Mouse (Mus musculus): ENCODE measurements around the gene Eif2b2. TPM values are rescaled to one million over a fixed set of nuclear protein-coding genes. Genes with fewer than 3 reads are reported as not detected.
A peak's percentile ranks its signal among the peaks of the same experiment; 100 is the strongest.

Gene Eif2b2
- polyA plus RNA-seq, 1 experiment from 2014 or later, result 36.4 TPM

DNA sequence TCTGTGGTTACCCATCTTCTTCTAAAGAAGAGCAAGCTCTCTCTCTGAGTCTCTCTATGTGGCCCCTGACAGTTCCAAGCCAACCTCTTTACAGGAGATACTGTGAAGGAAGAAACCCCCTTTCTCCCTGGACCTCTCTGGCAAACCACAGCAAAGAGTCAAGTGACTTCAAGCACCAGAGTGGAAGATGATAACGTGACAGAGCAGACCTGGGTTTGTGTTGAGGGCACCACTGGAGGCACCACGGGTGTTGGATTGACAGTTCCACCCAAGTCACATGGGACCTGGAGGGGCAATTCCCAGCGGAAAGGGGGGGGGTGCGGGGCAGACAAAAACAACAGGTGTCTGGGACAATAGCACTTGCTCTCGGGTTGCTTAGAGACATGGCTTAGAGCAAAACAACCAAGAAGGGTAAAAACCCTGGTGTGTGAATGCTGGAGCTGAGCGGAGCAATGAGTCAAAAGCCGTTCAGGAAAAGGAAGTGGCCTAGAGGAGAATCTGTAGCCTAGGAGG, 10.5 kb upstream of the Eif2b2 start:
- no peak for ATAC-seq (ENCODE audit: insufficient read depth)
- Histone ChIP-seq H3K4me2 (no peak overlapping the region), H3K4me3 (replicated peaks) (no peak overlapping the region), H3K27me3 (peaks cover 4% of the 10 kb centered on the region; the same call in 1 of the 2 replicates), H3K9ac (no peak overlapping the region), H3K27ac (replicated peaks) (no peak overlapping the region), H3K4me1 (replicated peaks) (no peaks in the 10 kb centered on the region), H3K9me3 (replicated peaks) (no peaks in the 10 kb centered on the region), H3K36me3 (replicated peaks) (no peaks in the 10 kb centered on the region)
- 15% methylated on average over 7 of the region's 7 CpGs for WGBS (ENCODE audit: insufficient replicate concordance)

DNA sequence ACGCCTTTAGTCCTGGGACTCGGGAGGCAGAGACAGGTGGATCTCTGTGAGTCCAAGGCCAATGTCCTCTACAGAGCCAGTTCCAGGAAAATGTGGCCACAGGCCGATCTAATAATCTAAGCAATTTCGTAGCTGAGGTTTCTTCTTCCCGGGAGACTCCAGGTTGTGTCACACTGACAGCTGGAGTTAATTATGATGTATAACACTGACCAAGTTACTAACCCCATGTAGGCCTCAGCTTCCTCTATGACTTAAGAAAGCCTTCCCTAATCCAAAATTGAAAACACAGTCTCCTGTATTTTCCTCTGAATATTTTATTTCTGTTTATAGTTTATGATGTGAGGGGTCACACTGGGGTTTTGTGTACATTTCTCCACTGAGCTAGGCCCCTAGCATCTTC, 4.2 kb upstream of the Eif2b2 start:
- H3K27me3 ChIP-seq, result no peaks in the 10 kb centered on the region
- H3K9ac ChIP-seq, result no peak overlapping the region
- no peak overlapping the region for H3K4me3 ChIP-seq (replicated peaks)
- no peaks in the 10 kb centered on the region for H3K36me3 ChIP-seq (replicated peaks)
- 70% methylated on average over 5 of the region's 5 CpGs for WGBS (ENCODE audit: insufficient replicate concordance)
- H3K27ac ChIP-seq (replicated peaks), result no peak overlapping the region
- H3K4me2 ChIP-seq, result no peak overlapping the region
- no peaks in the 10 kb centered on the region for H3K9me3 ChIP-seq (replicated peaks)
- ATAC-seq (ENCODE audit: insufficient read depth), result no peak
- H3K4me1 ChIP-seq (replicated peaks), result peaks cover 12% of the 10 kb centered on the region

- H3K36me3 ChIP-seq (replicated peaks), result peaks cover 21% of the 10 kb centered on the region
- no peaks in the 10 kb centered on the region for H3K9me3 ChIP-seq (replicated peaks)
- peaks cover 27% of the 10 kb centered on the region for H3K4me1 ChIP-seq (replicated peaks)
- no peak for ATAC-seq (ENCODE audit: insufficient read depth)
- 57% methylated on average over 2 of the region's 2 CpGs for WGBS (ENCODE audit: insufficient replicate concordance)
- H3K4me3 ChIP-seq (replicated peaks), result no peak overlapping the region
- H3K27ac ChIP-seq (replicated peaks), result no peak overlapping the region
- H3K4me2 ChIP-seq, result no peak overlapping the region
- no peaks in the 10 kb centered on the region for H3K27me3 ChIP-seq
- no peak overlapping the region for H3K9ac ChIP-seq
Observed at GRCm38 (mm10) chr12:85217733-85218310, 1.5 kb upstream of the Eif2b2 start.

GRCm38 (mm10) chr12:85219905-85220290, 617 bp downstream of the Eif2b2 start:
- Histone ChIP-seq H3K4me3 (replicated peaks) (peak overlapping the region; percentile 97), H3K9me3 (replicated peaks) (no peaks in the 10 kb centered on the region), H3K27me3 (no peaks in the 10 kb centered on the region), H3K9ac (peak overlapping the region; percentile 84), H3K4me2 (peak overlapping the region; percentile 91), H3K4me1 (replicated peaks) (peaks cover 27% of the 10 kb centered on the region), H3K36me3 (replicated peaks) (peaks cover 41% of the 10 kb centered on the region), H3K27ac (replicated peaks) (peak overlapping the region; percentile 81)
- 2% methylated on average over 12 of the region's 12 CpGs for WGBS (ENCODE audit: insufficient replicate concordance)
- ATAC-seq (ENCODE audit: insufficient read depth), result no peak

DNA sequence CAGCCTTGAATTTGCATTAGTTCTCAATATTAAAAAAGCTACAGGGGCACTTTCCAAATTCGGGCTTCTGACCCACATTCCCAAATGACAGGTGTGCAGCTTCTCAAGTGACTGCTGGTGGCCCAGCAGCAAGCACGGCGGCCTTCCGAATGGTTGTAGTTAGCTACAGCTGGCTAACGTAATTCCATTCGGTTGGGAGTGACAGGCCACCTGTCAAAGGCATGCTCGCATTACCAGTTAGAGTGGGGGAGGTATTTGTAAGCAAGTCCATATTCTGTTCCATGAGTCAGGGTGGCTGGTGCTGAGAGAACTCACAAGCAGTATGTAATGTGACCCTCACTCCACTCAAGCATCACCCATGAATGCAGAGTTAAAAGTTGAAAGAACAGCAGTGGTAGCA, 7.9 kb downstream of the Eif2b2 start:
- Histone ChIP-seq H3K4me2 (no peak overlapping the region), H3K4me3 (replicated peaks) (no peak overlapping the region), H3K4me1 (replicated peaks) (no peaks in the 10 kb centered on the region), H3K9ac (no peak overlapping the region), H3K27me3 (no peaks in the 10 kb centered on the region), H3K36me3 (replicated peaks) (peaks cover 47% of the 10 kb centered on the region), H3K27ac (replicated peaks) (no peak overlapping the region), H3K9me3 (replicated peaks) (no peaks in the 10 kb centered on the region)
- WGBS (ENCODE audit: insufficient replicate concordance), result 72% methylated on average over 7 of the region's 7 CpGs
- ATAC-seq (ENCODE audit: insufficient read depth), result no peak

- Histone ChIP-seq H3K4me1 (replicated peaks) (no peaks in the 10 kb centered on the region), H3K4me3 (replicated peaks) (no peak overlapping the region), H3K36me3 (replicated peaks) (peaks cover 39% of the 10 kb centered on the region), H3K27ac (replicated peaks) (no peak overlapping the region), H3K9me3 (replicated peaks) (no peaks in the 10 kb centered on the region), H3K9ac (no peak overlapping the region), H3K27me3 (no peaks in the 10 kb centered on the region), H3K4me2 (no peak overlapping the region)
- ATAC-seq (ENCODE audit: insufficient read depth), result no peak
- WGBS (ENCODE audit: insufficient replicate concordance), result 54% methylated on average over 15 of the region's 15 CpGs
Observed at GRCm38 (mm10) chr12:85227876-85228599, 8.8 kb downstream of the Eif2b2 start.

DNA sequence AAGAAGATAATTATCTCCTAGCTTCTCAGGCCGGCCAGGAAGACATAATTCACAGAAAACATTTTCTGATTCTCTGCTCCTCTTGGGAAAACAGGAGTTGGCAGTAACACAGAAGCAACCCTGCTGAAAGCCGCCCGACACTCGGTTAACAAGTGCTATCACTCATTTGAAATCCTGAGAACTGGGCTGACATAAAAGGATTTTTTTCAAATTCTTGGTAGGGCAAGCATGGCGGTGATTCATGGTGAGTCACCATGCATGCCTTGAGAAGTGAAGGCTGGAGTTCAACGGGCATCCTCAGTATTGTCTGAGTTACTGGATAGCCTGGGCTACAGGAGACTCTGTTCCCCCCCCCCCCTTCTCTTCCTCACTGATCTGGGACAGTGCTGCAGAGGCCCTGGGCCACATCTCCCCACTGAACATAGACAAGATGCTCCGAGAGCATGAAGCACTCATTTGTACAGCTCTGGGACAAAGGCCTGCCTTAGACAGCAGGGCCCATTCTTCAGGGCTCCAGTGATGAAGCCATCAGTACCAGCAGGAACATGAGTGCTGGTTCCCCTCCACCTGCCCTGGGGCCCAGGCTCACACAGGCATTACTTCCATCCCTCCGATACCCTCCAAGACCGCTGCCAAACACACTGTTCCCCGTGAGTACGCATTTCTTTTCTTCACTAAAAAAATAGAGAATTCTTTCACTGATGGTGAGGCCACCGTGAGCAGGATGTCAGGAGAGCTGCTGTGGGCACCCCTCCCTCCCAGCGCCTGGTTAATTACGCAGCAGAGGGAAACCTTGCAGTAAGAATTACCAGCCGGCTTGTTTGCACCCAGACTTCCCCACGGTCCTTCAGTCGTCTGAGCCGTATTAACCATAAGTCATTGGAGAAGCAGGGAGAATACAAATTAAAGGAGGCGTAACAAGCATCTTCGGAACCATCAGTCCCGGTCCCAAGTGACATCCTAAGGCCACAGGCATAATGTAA, 14.4 kb downstream of the Eif2b2 start:
- 76% methylated on average over 21 of the region's 21 CpGs for WGBS (ENCODE audit: insufficient replicate concordance)
- Histone ChIP-seq H3K4me1 (replicated peaks) (no peaks in the 10 kb centered on the region), H3K36me3 (replicated peaks) (no peaks in the 10 kb centered on the region), H3K9ac (no peak overlapping the region), H3K27me3 (no peaks in the 10 kb centered on the region), H3K27ac (replicated peaks) (no peak overlapping the region), H3K4me2 (no peak overlapping the region), H3K9me3 (replicated peaks) (no peaks in the 10 kb centered on the region), H3K4me3 (replicated peaks) (no peak overlapping the region)
- no peak for ATAC-seq (ENCODE audit: insufficient read depth)

DNA sequence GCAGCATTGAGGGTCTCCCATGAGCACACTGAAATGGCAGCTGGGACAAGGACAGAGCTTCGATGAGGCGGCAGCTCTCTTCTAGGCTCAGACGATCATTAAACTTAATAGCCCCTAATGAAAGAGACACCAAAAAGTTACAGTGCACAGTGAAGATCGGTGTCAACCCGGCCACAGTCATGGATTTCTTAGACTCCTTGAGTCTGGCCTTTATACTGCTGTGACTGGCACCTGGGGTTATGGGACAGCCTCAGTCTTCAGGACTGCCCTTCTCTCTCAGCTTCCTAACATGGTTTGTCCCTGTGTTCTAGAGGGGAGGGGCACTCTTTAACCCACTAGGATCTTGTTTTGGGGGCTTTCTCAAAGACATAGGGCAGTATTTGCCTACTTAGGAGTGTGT, 18.3 kb downstream of the Eif2b2 start:
- no peak overlapping the region for H3K27ac ChIP-seq (replicated peaks)
- H3K4me2 ChIP-seq, result no peak overlapping the region
- ATAC-seq (ENCODE audit: insufficient read depth), result no peak
- H3K36me3 ChIP-seq (replicated peaks), result no peaks in the 10 kb centered on the region
- no peak overlapping the region for H3K9ac ChIP-seq
- H3K4me3 ChIP-seq (replicated peaks), result no peak overlapping the region
- H3K27me3 ChIP-seq, result no peaks in the 10 kb centered on the region
- H3K9me3 ChIP-seq (replicated peaks), result no peaks in the 10 kb centered on the region
- no peaks in the 10 kb centered on the region for H3K4me1 ChIP-seq (replicated peaks)
- 93% methylated on average over 5 of the region's 5 CpGs for WGBS (ENCODE audit: insufficient replicate concordance)

DNA sequence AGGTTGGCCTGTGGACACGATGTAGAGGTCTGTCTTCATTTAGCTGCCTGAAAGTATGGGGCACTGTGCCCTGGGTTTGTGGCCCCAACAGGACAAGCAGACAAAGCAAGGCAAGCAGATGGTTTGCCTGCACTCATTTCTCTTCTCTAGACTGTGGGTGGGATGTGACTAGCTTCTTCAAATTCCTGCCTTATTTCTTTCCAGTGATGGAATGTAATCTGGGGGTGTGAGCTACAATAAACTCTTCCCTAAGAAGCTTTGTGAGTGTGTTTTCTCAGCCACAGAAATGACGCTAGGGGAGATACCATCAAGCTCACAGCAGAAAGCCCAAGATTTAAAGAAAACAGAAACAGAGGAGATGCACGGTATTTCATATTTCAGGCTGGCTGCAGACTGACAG, 32.8 kb downstream of the Eif2b2 start:
- Histone ChIP-seq H3K9me3 (replicated peaks) (no peaks in the 10 kb centered on the region), H3K4me2 (no peak overlapping the region), H3K27ac (replicated peaks) (no peak overlapping the region), H3K4me1 (replicated peaks) (peaks cover 4% of the 10 kb centered on the region; the same call in 1 of the 2 replicates), H3K36me3 (replicated peaks) (no peaks in the 10 kb centered on the region), H3K4me3 (replicated peaks) (no peak overlapping the region), H3K27me3 (no peaks in the 10 kb centered on the region), H3K9ac (no peak overlapping the region)
- ATAC-seq (ENCODE audit: insufficient read depth), result no peak
- 65% methylated on average over 3 of the region's 3 CpGs for WGBS (ENCODE audit: insufficient replicate concordance)

DNA sequence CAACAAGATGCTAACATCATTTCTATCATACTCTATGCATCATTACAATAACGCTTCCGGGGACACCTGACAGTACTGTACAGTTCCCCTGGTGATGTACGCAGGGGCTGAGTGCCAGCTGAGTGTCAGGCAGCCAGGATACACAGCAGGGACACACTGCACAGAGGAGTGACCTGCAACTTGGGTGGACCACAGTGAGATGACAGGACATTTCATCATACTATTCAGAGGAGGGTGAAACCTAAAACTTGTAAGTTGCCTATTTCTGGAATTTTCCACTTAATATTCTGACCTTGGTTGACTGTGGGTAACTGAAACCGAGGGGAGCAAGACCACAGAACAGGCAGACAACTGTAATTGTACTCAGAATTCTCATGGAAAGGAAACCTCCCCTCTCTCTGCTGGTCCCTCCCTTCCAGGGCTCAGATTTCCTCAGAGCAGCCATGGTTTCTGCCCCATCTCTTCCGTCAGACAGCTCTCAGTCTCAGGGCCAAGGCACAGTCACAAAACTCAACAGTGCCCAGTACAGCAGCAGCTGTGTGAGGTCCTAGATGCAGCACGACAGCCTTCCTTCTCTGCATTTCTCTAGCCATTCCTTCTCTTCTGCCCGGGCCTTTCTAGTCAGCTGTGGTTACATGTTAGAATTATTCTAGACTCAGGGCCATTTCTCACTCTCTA, 36.9 kb downstream of the Eif2b2 start:
- ATAC-seq (ENCODE audit: insufficient read depth), result no peak
- no peaks in the 10 kb centered on the region for H3K9me3 ChIP-seq (replicated peaks)
- H3K9ac ChIP-seq, result no peak overlapping the region
- H3K4me1 ChIP-seq (replicated peaks), result peaks cover 7% of the 10 kb centered on the region; the same call in 1 of the 2 replicates
- no peak overlapping the region for H3K4me2 ChIP-seq
- H3K27me3 ChIP-seq, result no peaks in the 10 kb centered on the region
- 53% methylated on average over 7 of the region's 7 CpGs for WGBS (ENCODE audit: insufficient replicate concordance)
- no peak overlapping the region for H3K27ac ChIP-seq (replicated peaks)
- H3K4me3 ChIP-seq (replicated peaks), result no peak overlapping the region
- H3K36me3 ChIP-seq (replicated peaks), result no peaks in the 10 kb centered on the region
